Mouse (Mus musculus) yolk sac, embryonic 10.5 days (tissue): Measurements from ENCODE around the gene Tm9sf2.

ENCODE experiments used
- DNase-seq: peaks from one replicate; pipeline ENCODE4 v3.0.0-alpha.2; 2017; ENCODE audit warnings: low spot score

Gene Tm9sf2

GRCm38 (mm10) chr14:122176263-122176798, 69.5 kb downstream of the Tm9sf2 start:
- DNase-seq = no peak

- DNase-seq = no peak
Observed at GRCm38 (mm10) chr14:122179262-122179661, 72.4 kb downstream of the Tm9sf2 start.

- DNase-seq = peak; percentile 96
Observed at GRCm38 (mm10) chr14:122181078-122181814, 74.4 kb downstream of the Tm9sf2 start, which contains the start of gene Clybl. TSS of gene Clybl (plus strand) at chr14:122181704.

- no peak for DNase-seq
Observed at GRCm38 (mm10) chr14:122181815-122182157, 74.9 kb downstream of the Tm9sf2 start.

- DNase-seq = no peak
Observed at GRCm38 (mm10) chr14:122182220-122182619, 75.4 kb downstream of the Tm9sf2 start.

- DNase-seq = no peak
Observed at GRCm38 (mm10) chr14:122183974-122184373, 77.1 kb downstream of the Tm9sf2 start.

GRCm38 (mm10) chr14:122188250-122188649, 81.4 kb downstream of the Tm9sf2 start:
- no peak for DNase-seq

- DNase-seq = no peak
Observed at GRCm38 (mm10) chr14:122189901-122190300, 83.1 kb downstream of the Tm9sf2 start.

GRCm38 (mm10) chr14:122190527-122190926, 83.7 kb downstream of the Tm9sf2 start:
- DNase-seq = no peak

- no peak for DNase-seq
Observed at GRCm38 (mm10) chr14:122190941-122191510, 84.2 kb downstream of the Tm9sf2 start.

GRCm38 (mm10) chr14:122194630-122195029, 87.8 kb downstream of the Tm9sf2 start:
- no peak for DNase-seq

- no peak for DNase-seq
Observed at GRCm38 (mm10) chr14:122196851-122197250, 90.0 kb downstream of the Tm9sf2 start.

- DNase-seq = no peak
Observed at GRCm38 (mm10) chr14:122200247-122200885, 93.5 kb downstream of the Tm9sf2 start.

- no peak for DNase-seq
Observed at GRCm38 (mm10) chr14:122209177-122209576, 102.3 kb downstream of the Tm9sf2 start.
